Mouse (Mus musculus) G1E (cell line): ENCODE data around the gene Nacc2.

Experiments used
- CTCF ChIP-seq: IDR thresholded peaks from 2 replicates; pipeline ENCODE4 v1.5.1; 2012; ENCODE audit warnings: low read depth, low read length, inconsistent platforms, mixed read lengths
- GATA1 ChIP-seq: IDR thresholded peaks from 2 replicates; pipeline ENCODE4 v1.6.1; 2012; ENCODE audit warnings: borderline replicate concordance, low read length, inconsistent platforms, mixed read lengths
- GATA2 ChIP-seq: IDR thresholded peaks from 2 replicates; pipeline ENCODE4 v1.6.1; 2012; ENCODE audit warnings: low read depth, low read length, inconsistent platforms, borderline replicate concordance
- TAL1 ChIP-seq: conservative IDR thresholded peaks from 2 replicates; pipeline ENCODE4 v1.6.1; 2012; ENCODE audit warnings: low read depth, low read length, inconsistent platforms, mixed read lengths

- TF ChIP-seq CTCF: no peak
- TF ChIP-seq TAL1: no peak
- TF ChIP-seq GATA1: no peak
- TF ChIP-seq GATA2: no peak
Measured at GRCm38 (mm10) chr2:26139545-26140206, 16.7 kb upstream of the Nacc2 start.
